Mouse (Mus musculus) bone marrow, adult 2 months (tissue): Measurements from ENCODE around the gene Sept5. TPM values are rescaled to one million over a fixed set of nuclear protein-coding genes. Genes with fewer than 3 reads are reported as not detected.

Experiments used
- H3K27ac ChIP-seq: fragments of 200-500 bp; 2 replicates; pipeline ENCODE4 v1.5.1; 2012; ENCODE audit warnings: low read depth, mild to moderate bottlenecking, control low read depth, inconsistent platforms, low read length; ENCODE audit not compliant: control insufficient read depth, poor library complexity, insufficient read depth
- H3K4me1 ChIP-seq: fragments of 200-500 bp; 2 replicates; pipeline ENCODE4 v1.6.1; 2011; ENCODE audit warnings: low read length; ENCODE audit not compliant: control insufficient read depth, insufficient read depth
- H3K4me3 ChIP-seq: fragments of 200-500 bp; replicated peaks from 2 replicates; pipeline ENCODE3; 2011; ENCODE audit warnings: mild to moderate bottlenecking, low read depth, low read length, control low read depth; ENCODE audit not compliant: control insufficient read depth
- CTCF ChIP-seq: fragments of 200-500 bp; IDR thresholded peaks from 2 replicates; pipeline ENCODE4 v1.5.1; 2011; ENCODE audit warnings: low read length, control low read depth; ENCODE audit not compliant: control insufficient read depth, insufficient read depth
- POLR2A ChIP-seq: fragments of 200-500 bp; IDR thresholded peaks from 2 replicates; pipeline ENCODE4 v1.6.1; 2011; ENCODE audit warnings: low read depth, mild to moderate bottlenecking, control low read depth, low read length, borderline replicate concordance; ENCODE audit not compliant: control insufficient read depth
- WGBS: fragments of 180-500 bp; shearing (Covaris S2); methylation state at CpG from one replicate; pipeline ENCODE4 v1.1.7; 2018; 5-methylcytosine and 5-hydroxymethylcytosine counted together
- polyA plus RNA-seq: library from polyadenylated mRNA; stranded (reverse); fragments of >200 nt; gene quantifications from 2 replicates; pipeline ENCODE4 v1.2.4, GENCODE M21; 2011; ENCODE audit warnings: low replicate concordance; ENCODE audit not compliant: missing spikeins, insufficient read depth, insufficient read length

Sept5 gene
- polyA plus RNA-seq, 1 experiment: 41.9 TPM

GRCm38 (mm10) chr16:18628206-18628947 lies 1.4 kb downstream of the Sept5 start:
- TF ChIP-seq POLR2A (no peak), CTCF (no peak)
- WGBS: 58% methylated on average over 7 of the region's 7 CpGs
- H3K27ac ChIP-seq: peak overlapping the region; percentile 78
- H3K4me1 ChIP-seq: peaks cover 3% of the 10 kb centered on the region; the same call in 1 of the 2 replicates
- peak overlapping the region; percentile 77 for H3K4me3 ChIP-seq

GRCm38 (mm10) chr16:18627163-18627562 lies 2.6 kb downstream of the Sept5 start:
- TF ChIP-seq POLR2A (no peak), CTCF (no peak)
- 67% methylated on average over 3 of the region's 3 CpGs for WGBS
- no peak overlapping the region for H3K4me3 ChIP-seq
- no peak overlapping the region for H3K27ac ChIP-seq
- H3K4me1 ChIP-seq: peaks cover 3% of the 10 kb centered on the region; the same call in 1 of the 2 replicates

DNA sequence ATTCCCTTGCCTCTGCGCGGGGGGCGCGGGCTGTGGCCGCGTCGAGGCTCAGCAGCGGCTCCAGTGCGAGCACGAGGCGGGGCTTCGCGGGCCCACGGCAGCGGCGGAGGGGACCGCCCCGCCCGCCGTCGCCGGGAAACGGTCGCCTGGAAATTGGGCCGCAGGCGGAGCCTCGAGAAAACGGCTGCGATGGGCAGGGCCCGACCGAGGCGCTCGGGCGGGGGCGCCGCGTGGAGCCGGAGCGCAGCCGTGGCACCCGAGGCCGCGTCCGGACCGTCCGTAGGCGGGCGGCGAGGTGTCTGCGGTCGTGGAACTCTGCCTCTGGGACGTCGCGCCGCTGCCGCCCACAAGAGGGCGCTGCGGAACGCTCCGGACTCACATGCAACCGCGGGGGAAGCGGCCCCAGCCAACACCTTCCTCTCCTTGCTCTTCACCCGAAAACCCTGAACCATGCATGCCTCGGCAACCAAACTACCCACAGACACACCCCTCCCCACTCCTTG lies 3.3 kb downstream of the Sept5 start, which contains the start of gene Gm49601:
Gene Gm49601 (minus strand): TSS at position 52 of the 503 bp plus-strand sequence.
- under 1% methylated on average over 64 of the region's 65 CpGs for WGBS
- Histone ChIP-seq H3K4me1 (peaks cover 3% of the 10 kb centered on the region; the same call in 1 of the 2 replicates), H3K27ac (no peak within 1 kb of the TSS), H3K4me3 (peak within 1 kb of the TSS; percentile 47)
- TF ChIP-seq CTCF: peak; percentile 82
- TF ChIP-seq POLR2A: no peak

DNA sequence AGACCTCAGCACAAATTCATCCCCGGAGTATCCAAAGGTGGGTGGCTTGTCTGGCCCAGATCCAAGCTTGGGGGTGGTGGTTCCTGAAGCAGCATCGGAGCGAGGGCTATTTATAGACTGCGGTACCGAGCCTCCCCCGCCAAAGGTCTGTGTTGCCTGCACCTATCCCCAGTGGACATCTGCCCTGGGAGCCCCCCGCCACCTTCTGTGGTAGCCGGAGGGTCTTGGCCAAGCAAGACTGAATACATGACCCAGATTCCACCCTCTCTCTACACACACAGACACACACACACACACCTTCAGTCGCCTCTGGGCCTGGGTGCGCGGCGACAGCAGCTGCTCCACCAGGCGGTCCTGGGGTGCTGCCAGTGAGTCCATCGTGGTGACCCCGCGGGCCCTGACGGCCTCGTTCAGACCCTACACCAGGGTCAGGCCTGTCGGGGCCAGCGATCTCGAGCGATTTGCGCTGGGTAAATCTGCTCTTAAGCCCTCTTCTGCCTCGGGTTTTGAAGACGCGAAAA lies 3.9 kb downstream of the Sept5 start:
- H3K27ac ChIP-seq: no peak overlapping the region
- H3K4me1 ChIP-seq: peaks cover 3% of the 10 kb centered on the region; the same call in 1 of the 2 replicates
- 18% methylated on average over 26 of the region's 26 CpGs for WGBS
- TF ChIP-seq CTCF: no peak
- TF ChIP-seq POLR2A: no peak
- H3K4me3 ChIP-seq: peak overlapping the region; percentile 8

- Histone ChIP-seq H3K4me3 (no peak overlapping the region), H3K27ac (no peak overlapping the region; the same call in 1 of the 2 replicates), H3K4me1 (peaks cover 3% of the 10 kb centered on the region; the same call in 1 of the 2 replicates)
- no peak for TF ChIP-seq CTCF
- TF ChIP-seq POLR2A: no peak
- WGBS: 48% methylated on average over 14 of the region's 14 CpGs
Observed at GRCm38 (mm10) chr16:18625097-18625496, 4.7 kb downstream of the Sept5 start.

GRCm38 (mm10) chr16:18624641-18625040 lies 5.1 kb downstream of the Sept5 start:
- WGBS: 31% methylated on average over 15 of the region's 15 CpGs
- no peak for TF ChIP-seq CTCF
- TF ChIP-seq POLR2A: 0 out of 2 replicates have a peak, but pooled peaks have one; percentile 12
- Histone ChIP-seq H3K4me3 (no peak overlapping the region), H3K4me1 (peaks cover 3% of the 10 kb centered on the region; the same call in 1 of the 2 replicates), H3K27ac (no peak overlapping the region; the same call in 1 of the 2 replicates)

- Histone ChIP-seq H3K4me1 (peaks cover 3% of the 10 kb centered on the region; the same call in 1 of the 2 replicates), H3K4me3 (no peak overlapping the region), H3K27ac (no peak overlapping the region)
- 47% methylated on average over 15 of the region's 15 CpGs for WGBS
- TF ChIP-seq POLR2A (no peak), CTCF (no peak)
Observed at GRCm38 (mm10) chr16:18623751-18624540, 5.8 kb downstream of the Sept5 start.
